Mouse (Mus musculus) regulatory T cell (primary cell): ENCODE measurements around the gene Clstn2.

Experiments
- in situ Hi-C: fragments of 300-600 bp; cut with MboI, MseI; formaldehyde crosslinking; loops from one replicate; pipeline ENCODE4 v1.15.1; 2025; ENCODE audit warnings: high pct_unique_total_duplicates

Gene Clstn2

DNA sequence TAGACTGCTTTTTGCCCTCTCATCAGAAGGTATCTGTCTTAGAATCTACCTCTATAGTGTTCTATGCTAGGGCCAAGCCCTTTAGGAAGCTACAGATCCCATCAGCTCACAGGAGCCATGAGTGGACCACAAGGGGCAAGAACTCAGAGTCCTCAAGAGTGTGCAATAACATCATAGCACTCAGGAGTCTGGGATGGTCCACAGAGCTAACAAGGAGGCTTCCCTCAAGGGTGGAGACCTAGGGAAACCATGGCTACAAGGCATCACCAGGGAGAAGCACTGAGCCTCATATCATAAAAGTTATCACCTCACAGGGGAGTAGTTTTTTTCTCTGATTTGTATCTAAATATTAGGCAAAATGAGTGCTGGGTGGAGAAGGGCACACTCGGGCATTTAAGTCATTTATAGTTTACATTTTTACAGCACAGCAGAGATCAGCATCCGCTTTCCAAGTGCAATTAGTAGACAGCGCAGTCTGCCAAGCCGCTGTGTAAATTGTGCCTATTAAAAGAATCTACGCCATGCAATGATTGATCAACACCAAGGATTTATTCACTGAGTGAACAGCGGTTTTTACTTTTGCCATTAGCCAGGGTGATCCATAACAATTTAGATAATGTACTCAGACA, 82.5 kb downstream of the Clstn2 start:
- in situ Hi-C loops, result no loop called here

DNA sequence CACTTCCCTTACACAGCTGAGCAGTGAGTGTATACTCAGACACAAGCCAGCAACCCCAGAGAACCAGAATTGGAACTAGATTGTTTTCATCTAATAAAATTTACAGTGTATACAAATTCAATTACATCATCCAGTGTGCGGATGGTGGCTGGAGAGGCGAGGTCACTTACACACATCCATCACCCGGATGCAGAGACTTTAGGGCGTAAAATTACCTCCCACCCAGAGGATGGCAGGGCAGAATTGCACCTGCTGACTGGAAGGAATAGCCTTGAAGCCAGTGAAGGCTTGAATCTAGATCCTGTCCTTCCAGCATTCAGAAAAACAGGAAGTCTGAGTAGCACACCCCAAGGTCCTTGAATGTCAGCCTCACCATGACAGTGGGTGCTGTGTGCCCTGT, 113.7 kb downstream of the Clstn2 start:
- in situ Hi-C loops, result no loop called here

DNA sequence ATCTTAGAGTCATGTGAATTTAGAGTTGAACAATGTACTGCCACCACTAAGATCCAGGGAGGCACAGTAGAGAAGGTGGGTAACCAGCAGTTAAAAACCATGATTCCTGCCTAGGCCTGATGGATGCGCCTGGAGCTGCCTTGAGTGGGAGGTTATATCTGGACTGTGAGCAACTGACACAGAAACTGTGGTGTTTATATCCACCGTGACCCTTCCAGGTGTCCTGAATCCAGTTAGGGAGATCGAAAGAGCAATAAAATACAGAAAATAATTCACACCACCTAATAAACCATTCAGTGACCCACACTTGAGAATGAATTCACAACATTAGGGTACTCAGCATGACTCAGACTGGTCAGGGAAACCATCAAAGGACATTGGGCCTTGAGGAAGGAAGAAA, 141.6 kb downstream of the Clstn2 start:
- in situ Hi-C loops, result loop anchor here (25.0 kb wide), 1 partner anchor 1296 kb away; no protein-coding TSS in a partner anchor

- in situ Hi-C loops, result loop anchor here (25.0 kb wide), 1 partner anchor 1304 kb away; no protein-coding TSS in a partner anchor
These were observed 149.6 kb downstream of the Clstn2 start for GRCm38 (mm10) chr9:97883336-97883735.

DNA sequence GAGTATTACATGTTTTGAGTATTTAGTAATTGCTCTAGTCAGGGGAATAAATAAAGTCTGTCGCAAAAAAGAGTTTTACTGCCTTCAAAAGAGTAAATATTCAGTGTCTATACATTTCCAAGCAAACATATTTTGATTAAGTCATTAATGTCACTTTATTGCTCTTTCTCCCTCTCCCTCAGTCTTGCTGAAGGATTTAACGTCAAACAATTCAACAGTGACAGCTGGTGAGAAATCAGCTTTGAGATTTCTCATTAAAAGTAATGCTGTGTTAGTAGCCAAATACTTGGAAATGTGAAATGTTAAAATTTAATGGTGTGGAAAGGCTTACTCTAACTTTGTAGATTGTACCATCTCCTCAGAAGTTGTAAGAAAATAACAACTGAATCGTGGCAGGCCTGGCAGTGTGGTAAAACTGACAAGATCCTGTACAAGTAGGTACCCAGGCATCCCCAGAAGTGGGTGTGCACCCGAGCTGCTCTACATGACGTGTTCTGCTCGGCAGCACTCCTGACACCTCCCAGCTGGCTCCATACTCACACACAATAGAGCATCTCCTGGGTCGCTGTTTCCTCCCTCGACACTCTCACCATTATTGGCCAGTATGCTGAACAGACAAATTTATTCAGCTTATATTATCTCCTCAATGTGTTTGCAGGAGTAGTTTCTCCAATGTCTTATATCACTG, 165.8 kb downstream of the Clstn2 start:
- in situ Hi-C loops, result loop anchor here (25.0 kb wide), 1 partner anchor 620 kb away; the partner anchor contains the start of gene Rbp2

DNA sequence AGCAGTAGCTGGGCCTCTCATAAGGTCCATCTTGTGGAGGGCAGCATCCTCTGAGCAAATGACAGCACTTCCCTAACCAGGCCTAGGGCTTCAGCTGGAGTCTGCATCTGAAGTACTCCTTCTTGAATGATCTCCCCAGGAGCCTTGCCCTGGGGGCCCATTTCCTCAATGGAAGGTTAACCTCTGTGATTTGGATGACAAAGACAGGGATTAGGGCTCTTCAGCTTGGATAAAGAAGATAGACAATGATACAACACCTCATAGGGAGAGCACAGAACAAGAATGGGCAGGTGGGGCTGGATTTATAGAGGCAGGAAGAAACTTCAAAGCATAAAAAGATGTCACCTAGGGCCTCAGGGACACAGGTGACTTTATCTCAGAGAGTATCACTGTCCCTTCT, 180.1 kb downstream of the Clstn2 start:
- in situ Hi-C loops, result loop anchor here (25.0 kb wide), 1 partner anchor 634 kb away; the partner anchor contains the start of gene Rbp2

- in situ Hi-C loops, result no loop called here
These were observed 184.8 kb downstream of the Clstn2 start for GRCm38 (mm10) chr9:97847873-97848838.

GRCm38 (mm10) chr9:97842054-97842453, 190.9 kb downstream of the Clstn2 start:
- in situ Hi-C loops, result no loop called here

- in situ Hi-C loops, result no loop called here
These were observed 201.8 kb downstream of the Clstn2 start for GRCm38 (mm10) chr9:97831216-97831615.

GRCm38 (mm10) chr9:97829919-97830318, 203.1 kb downstream of the Clstn2 start:
- in situ Hi-C loops, result no loop called here

DNA sequence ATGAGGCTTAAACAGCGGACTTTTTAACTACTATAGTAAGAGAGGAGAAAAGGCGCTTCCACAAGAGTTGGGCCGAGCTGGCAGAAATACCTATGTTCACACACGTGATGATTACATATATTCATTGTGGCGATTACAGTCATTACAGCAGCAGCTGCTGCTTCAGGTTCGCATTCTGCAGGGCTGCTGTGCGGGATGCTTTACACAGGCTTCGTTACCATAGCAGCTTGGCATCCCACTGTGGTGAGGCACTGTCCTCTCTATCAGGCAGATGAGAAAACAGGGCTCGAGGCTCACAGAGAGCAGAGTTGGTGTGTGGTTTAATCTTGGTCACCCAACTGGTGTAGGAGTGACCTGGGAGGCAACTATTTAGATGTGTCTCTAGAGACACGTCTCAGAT, 205.3 kb downstream of the Clstn2 start:
- in situ Hi-C loops, result no loop called here

DNA sequence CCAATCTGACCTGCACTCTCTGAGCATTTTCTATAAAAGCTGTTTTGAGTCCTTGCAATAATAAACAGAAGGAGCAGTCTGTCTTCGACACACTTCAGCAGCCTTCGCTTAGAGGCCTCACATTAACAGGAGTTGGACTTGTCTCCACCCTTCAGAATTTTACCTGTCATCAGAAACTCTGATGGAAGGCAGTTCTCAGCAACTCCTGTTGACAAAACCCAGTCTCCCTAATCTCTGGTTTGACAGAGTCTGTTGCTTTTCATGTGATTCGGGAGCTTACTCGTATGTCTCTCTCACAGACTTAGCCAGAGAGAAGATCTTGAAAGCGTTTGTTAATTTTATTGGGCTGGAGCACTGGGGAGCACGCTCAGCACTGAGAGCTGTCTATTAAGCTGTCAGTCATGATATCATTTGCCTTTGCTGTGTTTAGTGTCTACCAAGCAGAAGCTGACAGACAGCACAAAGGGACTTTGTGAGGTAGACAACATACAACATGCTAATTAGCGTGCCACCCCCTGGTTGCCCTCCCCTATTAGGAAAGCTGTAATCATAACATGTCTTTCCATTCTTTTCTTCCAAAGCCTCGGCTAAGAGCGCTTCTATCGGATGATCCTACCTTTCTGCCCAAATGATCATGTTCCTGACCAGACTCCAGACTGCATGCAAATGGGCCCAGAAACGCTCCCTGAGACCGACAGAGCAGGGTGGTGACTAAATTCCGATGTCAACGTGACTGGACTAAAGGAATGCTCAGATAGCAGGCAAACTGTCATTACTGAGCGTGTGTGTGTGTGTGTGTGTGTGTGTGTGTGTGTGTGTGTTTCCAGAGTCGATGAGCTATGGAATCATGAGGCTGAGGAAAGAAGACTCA, 206.7 kb downstream of the Clstn2 start:
- in situ Hi-C loops, result no loop called here

DNA sequence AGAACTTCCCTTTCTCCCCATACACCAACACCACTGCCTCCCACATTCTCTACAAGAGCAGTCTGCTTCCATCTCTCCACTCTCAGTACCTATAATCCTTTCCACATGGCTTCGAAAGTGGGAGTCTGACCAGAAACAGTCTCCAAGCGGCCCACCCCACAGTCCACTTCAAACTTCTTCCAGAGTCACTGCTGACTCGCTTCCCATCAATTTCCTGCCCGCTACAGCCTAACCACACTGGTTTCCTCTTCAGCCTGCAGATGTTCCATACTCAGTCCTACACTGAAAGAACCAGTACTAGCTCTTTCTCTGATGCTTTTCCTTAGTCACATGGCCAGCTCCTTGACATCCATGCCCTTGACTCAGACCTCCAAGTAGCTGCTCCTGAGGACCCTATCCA, 215.9 kb downstream of the Clstn2 start:
- in situ Hi-C loops, result no loop called here

DNA sequence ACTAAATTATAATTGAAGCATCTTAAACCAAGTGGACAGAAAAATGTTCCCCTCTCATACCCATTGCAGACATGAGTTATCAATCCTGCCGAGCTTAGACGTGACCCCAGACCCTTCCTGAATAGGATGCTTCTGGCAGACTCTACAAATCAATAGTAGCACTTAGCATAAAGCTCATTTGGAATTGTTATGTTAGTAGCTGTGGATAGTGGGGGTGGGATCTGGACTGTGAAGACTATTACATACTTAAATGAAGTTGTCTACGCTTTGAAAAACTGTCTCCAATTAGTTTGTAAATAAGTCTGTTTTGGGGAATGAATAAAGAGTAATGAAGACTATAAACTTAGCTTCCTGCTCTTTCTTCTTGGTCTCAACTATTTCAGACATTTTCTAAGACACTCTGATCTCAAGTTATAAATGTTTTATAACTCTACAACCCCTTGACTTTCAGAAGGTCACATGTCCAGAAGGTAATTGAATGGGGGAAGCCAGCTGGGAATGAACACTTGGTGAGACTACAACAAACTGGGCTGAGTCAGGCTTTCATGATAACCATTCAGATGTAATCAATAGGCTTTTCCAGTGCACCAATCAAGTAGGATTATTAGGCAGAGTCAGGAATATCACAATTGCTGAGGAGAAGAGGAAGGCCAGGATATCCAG, 216.7 kb downstream of the Clstn2 start:
- in situ Hi-C loops, result no loop called here

GRCm38 (mm10) chr9:97813157-97813556, 219.8 kb downstream of the Clstn2 start:
- in situ Hi-C loops, result no loop called here

DNA sequence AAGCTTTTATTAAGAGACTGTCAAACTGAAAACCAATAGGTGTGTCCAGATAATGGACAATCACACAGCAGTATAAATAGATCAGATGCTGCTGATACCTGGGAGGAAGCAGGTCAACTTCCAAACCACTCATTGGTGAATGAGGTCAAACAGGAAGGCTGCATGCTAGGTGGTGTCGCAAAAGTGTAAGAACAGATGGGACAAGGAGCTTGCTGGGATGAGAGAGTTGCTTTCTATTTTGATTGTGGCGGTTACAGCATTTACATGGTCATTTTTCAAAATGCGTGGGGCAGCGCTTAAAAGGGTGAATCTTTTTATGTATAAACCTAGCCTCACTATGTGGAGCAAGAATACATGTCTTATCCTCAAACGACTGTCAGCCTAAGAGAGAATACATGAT, 225.9 kb downstream of the Clstn2 start:
- in situ Hi-C loops, result no loop called here

DNA sequence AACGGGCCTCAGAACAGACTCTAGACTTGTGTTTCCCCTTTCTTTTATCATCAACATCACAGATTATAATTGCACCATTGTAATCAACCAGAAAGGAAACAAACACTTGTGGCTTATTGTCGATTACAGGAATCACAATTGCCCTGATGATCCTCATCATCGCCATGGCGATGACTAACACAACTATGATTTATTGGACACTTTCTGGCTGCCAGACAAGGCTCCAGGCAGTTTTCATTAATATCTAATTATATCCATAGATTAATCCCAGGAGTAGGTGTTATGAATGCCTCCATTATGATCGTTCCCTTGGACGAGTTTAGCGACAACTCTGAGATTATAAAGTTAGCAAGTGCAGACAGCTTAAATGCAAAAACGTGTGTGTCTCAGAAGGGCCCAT, 239.3 kb downstream of the Clstn2 start:
- in situ Hi-C loops, result no loop called here

- in situ Hi-C loops, result no loop called here
These were observed 244.8 kb downstream of the Clstn2 start for GRCm38 (mm10) chr9:97788151-97788670.

- in situ Hi-C loops, result no loop called here
These were observed 252.9 kb downstream of the Clstn2 start for GRCm38 (mm10) chr9:97780032-97780616.

- in situ Hi-C loops, result no loop called here
These were observed 257.2 kb downstream of the Clstn2 start for GRCm38 (mm10) chr9:97775770-97776169.
